Mouse (Mus musculus) frontal cortex, postnatal 25 days (tissue): ENCODE measurements at regions not wholly inside any gene's neighbourhood (a gene's known extent, or its start where the extent isn't known, plus 50 kb on each side); places are given as distances from the start of the nearest gene placed in this dataset.
A peak's percentile ranks its signal among the peaks of the same experiment; 100 is the strongest.
"Not testable (repeated sequence)": the region's sequence is repeated elsewhere in the genome, so short reads cannot be mapped to it uniquely, and the experiment has no call there.

Source experiments
- DNase-seq, 2 experiments: peaks; one replicate each; pipeline ENCODE4 v3.0.0; 2022; ENCODE audit warnings: low spot score in 2 of 2

GRCm38 (mm10) chrX:165667020-165667419 lies 339.8 kb upstream of the Glra2 start:
- peak in 1 of 2 experiments; percentile 1 for DNase-seq

DNA sequence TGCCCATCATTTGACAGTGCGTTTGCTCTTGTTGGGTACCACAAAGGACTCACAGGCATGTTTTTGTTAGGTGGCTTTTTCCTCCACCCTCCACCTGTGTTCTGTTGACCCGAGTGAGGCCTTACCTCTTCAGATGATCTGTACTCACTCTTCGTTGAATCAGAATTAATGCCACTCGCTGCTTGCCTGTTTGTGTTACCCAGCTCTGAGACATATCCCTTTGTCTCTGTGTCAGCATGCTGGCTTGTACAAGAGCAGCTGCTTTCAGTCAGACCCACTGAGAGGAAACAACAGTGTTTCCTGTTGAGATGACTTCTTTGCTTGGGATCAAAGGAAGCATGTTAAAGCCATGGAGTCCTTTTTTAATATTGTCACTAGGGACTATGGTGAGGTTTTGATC lies 304.0 kb upstream of the Glra2 start:
- DNase-seq = no peak

- no peak for DNase-seq
Observed at GRCm38 (mm10) chrX:165616078-165616477, 288.9 kb upstream of the Glra2 start.

- DNase-seq = not testable (repeated sequence)
Observed at GRCm38 (mm10) chrX:165600782-165601181, 273.6 kb upstream of the Glra2 start.
